Mouse (Mus musculus) midbrain, embryonic 13.5 days (tissue): Measurements from ENCODE around the gene Olfr740. TPM values are rescaled to one million over a fixed set of nuclear protein-coding genes. Genes with fewer than 3 reads are reported as not detected.

Source experiments
- ATAC-seq: fragments of 200-750 bp; cut with Nextera tagmentation; 2 replicates; pipeline ENCODE4 v1.8.0; 2017; ENCODE audit warnings: mild to moderate bottlenecking, moderate TSS enrichment, moderate library complexity
- H3K27ac ChIP-seq: fragments of 300-500 bp; sonication (generic); 2 replicates; pipeline ENCODE4 v1.5.1; 2015; ENCODE audit warnings: inconsistent platforms, mild to moderate bottlenecking, moderate library complexity
- H3K27me3 ChIP-seq: fragments of 300-500 bp; sonication (generic); 2 replicates; pipeline ENCODE4 v1.6.1; 2015; ENCODE audit warnings: mild to moderate bottlenecking, inconsistent platforms
- H3K36me3 ChIP-seq: fragments of 300-500 bp; sonication (generic); 2 replicates; pipeline ENCODE4 v1.6.1; 2015; ENCODE audit warnings: mild to moderate bottlenecking, inconsistent platforms
- H3K4me1 ChIP-seq: fragments of 300-500 bp; sonication (generic); replicated peaks from 2 replicates; pipeline ENCODE4 v1.6.1; 2015; ENCODE audit warnings: inconsistent platforms
- H3K4me2 ChIP-seq: fragments of 300-500 bp; sonication (generic); replicated peaks from 2 replicates; pipeline ENCODE4 v1.6.1; 2015; ENCODE audit warnings: moderate library complexity, mild to moderate bottlenecking, inconsistent platforms
- H3K4me3 ChIP-seq: fragments of 300-500 bp; sonication (generic); replicated peaks from 2 replicates; pipeline ENCODE4 v1.5.1; 2015; ENCODE audit warnings: mild to moderate bottlenecking, inconsistent platforms
- H3K9ac ChIP-seq: fragments of 300-500 bp; sonication (generic); replicated peaks from 2 replicates; pipeline ENCODE4 v1.6.1; 2015; ENCODE audit warnings: mild to moderate bottlenecking, inconsistent platforms
- H3K9me3 ChIP-seq: fragments of 300-500 bp; sonication (generic); 2 replicates; pipeline ENCODE4 v1.6.1; 2016; ENCODE audit warnings: mild to moderate bottlenecking, inconsistent platforms
- WGBS: fragments of 180-500 bp; shearing (Covaris S2); methylation state at CpG from one replicate; pipeline ENCODE4 v1.1.7; 2015; 5-methylcytosine and 5-hydroxymethylcytosine counted together
- polyA plus RNA-seq: library from polyadenylated mRNA; unstranded; fragments of >200 nt; fragmentation: Nextera tagmentation; extraction: Ambion mirVana; gene quantifications from 2 replicates; pipeline ENCODE4 v1.2.1, GENCODE M21; 2015

The Olfr740 gene
- not detected in 2 replicates for polyA plus RNA-seq

- Histone ChIP-seq H3K4me1 (no peaks in the 10 kb centered on the region), H3K36me3 (no peaks in the 10 kb centered on the region), H3K27me3 (no peaks in the 10 kb centered on the region), H3K9me3 (no peaks in the 10 kb centered on the region), H3K4me2 (no peak within 1 kb of the TSS), H3K9ac (no peak within 1 kb of the TSS), H3K27ac (no peak within 1 kb of the TSS), H3K4me3 (no peak within 1 kb of the TSS)
- 81% methylated on average over 3 of the region's 3 CpGs for WGBS
- no peak for ATAC-seq
Measured at GRCm38 (mm10) chr14:50445245-50445644, at the start of gene Olfr740. Gene Olfr740 (plus strand): TSS chr14:50445545.

- Histone ChIP-seq H3K27ac (no peak within 1 kb of the TSS), H3K4me3 (no peak within 1 kb of the TSS), H3K4me1 (no peaks in the 10 kb centered on the region), H3K36me3 (no peaks in the 10 kb centered on the region), H3K9ac (no peak within 1 kb of the TSS), H3K9me3 (no peaks in the 10 kb centered on the region), H3K4me2 (no peak within 1 kb of the TSS), H3K27me3 (no peaks in the 10 kb centered on the region)
- WGBS = 78% methylated on average over 1 of the region's 1 CpGs
- ATAC-seq = no peak
Measured at GRCm38 (mm10) chr14:50407268-50407667, 38.1 kb upstream of the Olfr740 start, which contains the start of gene Olfr738. Gene Olfr738 (plus strand): TSS chr14:50407568.

- Histone ChIP-seq H3K9ac (no peak within 1 kb of the TSS), H3K9me3 (no peaks in the 10 kb centered on the region), H3K36me3 (no peaks in the 10 kb centered on the region), H3K27ac (no peak within 1 kb of the TSS), H3K27me3 (no peaks in the 10 kb centered on the region), H3K4me3 (no peak within 1 kb of the TSS), H3K4me2 (no peak within 1 kb of the TSS), H3K4me1 (no peaks in the 10 kb centered on the region)
- 74% methylated on average over 2 of the region's 2 CpGs for WGBS
- ATAC-seq = no peak
Measured at GRCm38 (mm10) chr14:50418326-50418725, 27.0 kb upstream of the Olfr740 start, which contains the start of gene Olfr739. Gene Olfr739 (plus strand): TSS chr14:50418626.

- ATAC-seq = no peak
- no peaks in the 10 kb centered on the region for H3K4me1 ChIP-seq
- H3K4me3 ChIP-seq = no peak within 1 kb of the TSS
- 77% methylated on average over 2 of the region's 2 CpGs for WGBS
- H3K9me3 ChIP-seq = no peaks in the 10 kb centered on the region
- H3K4me2 ChIP-seq = no peak within 1 kb of the TSS
- no peak within 1 kb of the TSS for H3K27ac ChIP-seq
- H3K36me3 ChIP-seq = no peaks in the 10 kb centered on the region
- no peak within 1 kb of the TSS for H3K9ac ChIP-seq
- no peaks in the 10 kb centered on the region for H3K27me3 ChIP-seq
Measured at GRCm38 (mm10) chr14:50472438-50472837, 27.1 kb downstream of the Olfr740 start, which contains the start of gene Olfr741. Gene Olfr741 (plus strand): TSS chr14:50472738.

GRCm38 (mm10) chr14:50478406-50478805 lies 33.1 kb downstream of the Olfr740 start:
- WGBS = 77% methylated on average over 2 of the region's 2 CpGs

GRCm38 (mm10) chr14:50503300-50503699 lies 58.0 kb downstream of the Olfr740 start, which contains the start of gene Olfr742:
Gene Olfr742 (plus strand): TSS chr14:50503600.
- no peaks in the 10 kb centered on the region for H3K4me1 ChIP-seq
- no peak within 1 kb of the TSS for H3K27ac ChIP-seq
- no peaks in the 10 kb centered on the region for H3K27me3 ChIP-seq
- no peaks in the 10 kb centered on the region for H3K9me3 ChIP-seq
- no peak for ATAC-seq
- H3K36me3 ChIP-seq = no peaks in the 10 kb centered on the region
- no peak within 1 kb of the TSS for H3K4me3 ChIP-seq
- 60% methylated on average over 2 of the region's 2 CpGs for WGBS
- no peak within 1 kb of the TSS for H3K4me2 ChIP-seq
- no peak within 1 kb of the TSS for H3K9ac ChIP-seq

More at GRCm38 (mm10) chr14:50478406-50478805, 33.1 kb downstream of the Olfr740 start:
- no peak overlapping the region for H3K27ac ChIP-seq
- H3K4me2 ChIP-seq = no peak overlapping the region
- no peaks in the 10 kb centered on the region for H3K27me3 ChIP-seq
- H3K36me3 ChIP-seq = no peaks in the 10 kb centered on the region
- H3K9ac ChIP-seq = no peak overlapping the region
- no peak for ATAC-seq
- H3K4me1 ChIP-seq = no peaks in the 10 kb centered on the region
- H3K9me3 ChIP-seq = 0 out of 2 replicates have a peak, but pooled peaks cover 2% of the 10 kb centered on the region
- H3K4me3 ChIP-seq = no peak overlapping the region

Other genes with a start within 250 kb of the Olfr740 start
- not detected in 2 replicates for gene Olfr731, start 203.7 kb upstream of the Olfr740 start, polyA plus RNA-seq
- not detected in 2 replicates for gene Olfr732, start 161.3 kb upstream of the Olfr740 start, polyA plus RNA-seq
- gene Olfr733, start 144.0 kb upstream of the Olfr740 start, polyA plus RNA-seq = not detected in 2 replicates
- not detected in 2 replicates for gene Olfr734, start 118.8 kb upstream of the Olfr740 start, polyA plus RNA-seq
- gene Olfr735, start 96.7 kb upstream of the Olfr740 start, polyA plus RNA-seq = not detected in 2 replicates
- gene Tlr11, start 87.6 kb upstream of the Olfr740 start, polyA plus RNA-seq = not detected in 2 replicates
- not detected in 2 replicates for gene Olfr736, start 64.4 kb upstream of the Olfr740 start, polyA plus RNA-seq
- not detected in 2 replicates for gene Olfr738, start 38.0 kb upstream of the Olfr740 start, polyA plus RNA-seq
- gene Olfr739, start 26.9 kb upstream of the Olfr740 start, polyA plus RNA-seq = not detected in 2 replicates
- gene Olfr741, start 27.2 kb downstream of the Olfr740 start, polyA plus RNA-seq = not detected in 2 replicates
- not detected in 2 replicates for gene Olfr742, start 58.1 kb downstream of the Olfr740 start, polyA plus RNA-seq
- gene Olfr743, start 76.3 kb downstream of the Olfr740 start, polyA plus RNA-seq = not detected in 2 replicates
- gene Olfr744, start 169.3 kb downstream of the Olfr740 start, polyA plus RNA-seq = not detected in 2 replicates
- not detected in 2 replicates for gene Olfr745, start 193.8 kb downstream of the Olfr740 start, polyA plus RNA-seq
- gene Olfr746, start 201.5 kb downstream of the Olfr740 start, polyA plus RNA-seq = not detected in 2 replicates
- gene Olfr747, start 247.7 kb downstream of the Olfr740 start, polyA plus RNA-seq = not detected in 2 replicates